Mouse (Mus musculus): ENCODE results near the gene Tmem59l.

The Tmem59l gene

DNA sequence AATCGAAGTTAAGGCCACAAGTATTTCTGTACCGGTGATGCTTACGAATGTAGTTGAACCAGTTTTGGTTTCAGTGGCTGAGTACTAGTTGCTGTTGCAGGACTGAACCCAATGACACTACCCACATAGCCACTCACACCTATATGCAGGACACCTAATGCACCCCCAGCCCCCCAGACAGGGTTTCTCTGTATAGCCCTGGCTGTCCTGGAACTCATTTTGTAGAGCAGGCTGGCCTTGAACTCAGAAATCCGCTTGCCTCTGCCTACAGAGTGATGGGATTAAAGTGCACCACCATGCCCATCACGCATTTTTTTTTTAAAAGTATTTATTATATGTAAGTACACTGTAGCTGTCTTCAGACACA, 19.9 kb upstream of the Tmem59l start:
- DNase-seq (ENCODE audit: low spot score) = no peak

- peak; percentile 95 for DNase-seq (ENCODE audit: low spot score)
Observed at GRCm38 (mm10) chr8:70506328-70507026, 19.3 kb upstream of the Tmem59l start, which contains the start of gene Rex1bd. Rex1bd (minus strand) TSS chr8:70506752.

DNA sequence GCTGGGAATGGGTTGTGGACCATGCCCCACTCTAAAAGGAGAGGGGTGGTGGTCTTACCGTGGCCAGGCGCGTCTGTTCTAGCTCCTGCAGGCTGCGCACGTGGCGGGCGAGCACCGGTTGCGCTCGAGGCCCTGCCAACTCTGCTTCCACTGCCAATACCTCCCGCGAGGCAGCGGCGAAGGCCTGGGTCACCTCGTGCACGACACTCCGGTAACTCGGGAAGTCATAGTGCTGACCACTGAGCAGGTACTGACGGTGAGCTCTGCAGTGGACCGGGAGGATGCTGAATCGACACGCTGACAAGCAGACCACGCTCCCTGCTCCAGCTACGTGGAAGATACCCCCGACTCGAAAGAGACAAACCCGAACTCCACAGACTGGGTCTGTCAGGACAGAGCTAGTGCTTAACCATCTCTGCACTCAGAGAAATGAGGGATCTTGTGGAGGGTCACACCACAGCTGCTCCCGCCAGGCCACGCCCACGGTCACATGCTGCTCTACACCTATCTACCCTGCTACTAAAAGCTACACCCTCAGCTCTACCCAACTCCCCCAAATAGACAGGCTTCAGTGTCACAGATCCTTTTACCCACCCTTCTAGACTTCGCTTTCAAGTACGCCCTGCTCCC, 18.7 kb upstream of the Tmem59l start:
- no peak for DNase-seq (ENCODE audit: low spot score)

DNA sequence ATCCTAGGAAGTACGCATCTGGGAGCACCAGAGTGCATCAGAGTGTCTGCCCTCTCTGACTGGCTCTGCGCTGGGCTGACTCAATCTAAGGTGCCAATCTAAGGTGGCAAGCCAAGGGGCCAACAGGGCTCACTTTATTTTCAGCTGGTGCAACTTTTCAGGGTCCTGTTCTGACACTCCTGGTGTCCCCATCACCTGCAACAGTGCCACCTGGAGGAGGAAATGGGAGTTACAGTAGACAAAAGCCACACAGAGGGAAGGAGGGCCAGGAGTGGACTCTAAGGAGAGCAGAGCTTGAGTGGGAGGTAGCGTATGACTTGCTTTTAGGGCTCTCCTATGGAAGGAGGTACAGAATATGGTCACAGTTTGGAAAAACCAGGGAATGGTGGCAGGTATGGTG, 17.7 kb upstream of the Tmem59l start:
- DNase-seq (ENCODE audit: low spot score) = peak; percentile 88

- DNase-seq (ENCODE audit: low spot score) = peak; percentile 97
Observed at GRCm38 (mm10) chr8:70504291-70504716, 17.1 kb upstream of the Tmem59l start.

DNA sequence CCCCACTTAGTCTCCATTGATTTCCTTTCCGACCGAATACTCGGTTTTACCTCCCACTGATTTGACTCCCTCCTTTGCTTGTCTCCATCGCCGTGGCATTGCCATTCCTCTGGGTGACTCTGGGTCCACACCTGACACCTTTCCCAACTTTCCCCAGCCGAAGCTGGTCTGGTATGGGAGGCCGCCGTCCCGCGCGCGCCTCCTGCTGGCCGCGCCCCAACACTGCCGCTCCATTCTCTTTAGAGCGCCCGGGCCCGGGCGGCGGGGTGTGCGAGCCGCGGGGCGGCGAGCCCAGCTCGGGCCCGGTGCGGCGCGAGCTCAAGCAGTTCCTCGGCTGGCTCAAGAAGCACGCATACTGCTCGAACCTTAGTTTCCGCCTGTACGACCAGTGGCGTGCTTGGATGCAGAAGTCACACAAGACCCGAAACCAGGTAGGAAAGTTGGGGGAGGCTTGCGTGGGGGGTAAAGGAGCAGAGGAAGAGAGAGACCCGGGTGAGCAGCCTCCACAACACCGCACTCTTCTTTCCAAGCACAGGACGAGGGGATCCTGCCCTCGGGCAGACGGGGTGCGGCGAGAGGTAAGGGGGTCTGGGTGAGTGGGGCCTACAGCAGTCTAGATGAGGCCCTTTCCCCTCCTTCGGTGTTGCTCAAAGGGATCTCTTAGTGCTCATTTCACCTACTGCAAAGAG, 16.0 kb upstream of the Tmem59l start:
- DNase-seq (ENCODE audit: low spot score) = peak; percentile 66

DNA sequence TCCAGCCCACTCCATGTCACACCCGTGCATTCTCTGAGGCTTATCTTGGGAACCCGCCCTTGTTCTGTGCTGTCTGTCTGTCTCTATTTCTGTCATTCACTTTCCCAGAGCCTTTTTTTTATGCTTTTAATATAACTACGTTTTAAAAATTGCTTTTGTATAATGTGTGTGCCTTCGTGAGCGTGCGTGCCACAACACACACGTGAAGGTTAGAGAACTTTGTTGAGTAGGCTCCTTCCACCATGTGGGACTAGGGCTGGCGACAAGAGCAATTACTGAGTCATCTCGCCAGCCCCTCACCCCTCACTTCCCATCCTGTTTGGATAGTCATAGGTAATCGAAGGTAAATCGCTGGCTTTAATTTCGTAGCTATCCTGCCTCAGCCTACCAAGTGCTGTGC, 15.4 kb upstream of the Tmem59l start:
- no peak for DNase-seq (ENCODE audit: low spot score)

- no peak for DNase-seq (ENCODE audit: low spot score)
Observed at GRCm38 (mm10) chr8:70501820-70502529, 14.8 kb upstream of the Tmem59l start.

DNA sequence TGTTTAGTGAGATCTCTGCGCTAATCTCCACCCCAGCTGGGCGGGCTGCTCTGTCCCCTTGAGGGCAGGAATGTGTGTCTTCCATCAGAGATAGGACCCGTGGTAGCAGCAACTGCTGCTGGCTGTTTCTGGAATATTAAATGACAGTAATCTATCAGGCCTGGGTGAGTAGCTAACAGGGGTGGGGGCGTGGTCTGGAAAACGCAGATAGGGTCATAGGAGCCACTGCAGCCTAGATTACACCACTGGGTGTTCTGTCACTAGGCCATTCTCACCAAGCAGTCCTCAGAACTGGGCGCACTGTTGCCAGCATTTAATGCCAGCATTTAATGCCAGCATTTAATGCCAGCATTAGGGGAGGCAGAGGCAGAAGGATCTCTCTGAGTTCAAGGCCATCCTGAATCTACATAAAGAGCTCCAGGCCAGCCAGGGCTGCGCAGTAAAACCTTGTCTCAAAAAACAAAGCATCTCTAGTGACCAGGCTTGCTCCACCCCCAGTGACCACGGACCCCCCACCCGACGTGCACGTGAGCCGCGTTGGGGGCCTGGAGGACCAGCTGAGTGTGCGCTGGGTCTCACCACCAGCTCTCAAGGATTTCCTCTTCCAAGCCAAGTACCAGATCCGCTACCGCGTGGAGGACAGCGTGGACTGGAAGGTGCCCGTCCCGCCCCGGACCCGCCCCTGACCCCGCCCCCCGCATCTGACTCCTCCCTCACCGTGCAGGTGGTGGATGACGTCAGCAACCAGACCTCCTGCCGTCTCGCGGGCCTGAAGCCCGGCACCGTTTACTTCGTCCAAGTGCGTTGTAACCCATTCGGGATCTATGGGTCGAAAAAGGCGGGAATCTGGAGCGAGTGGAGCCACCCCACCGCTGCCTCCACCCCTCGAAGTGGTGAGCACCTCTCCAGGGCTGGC, 13.5 kb upstream of the Tmem59l start:
- no peak for DNase-seq (ENCODE audit: low spot score)

- DNase-seq (ENCODE audit: low spot score) = no peak
Observed at GRCm38 (mm10) chr8:70495771-70496062, 8.6 kb upstream of the Tmem59l start.

DNA sequence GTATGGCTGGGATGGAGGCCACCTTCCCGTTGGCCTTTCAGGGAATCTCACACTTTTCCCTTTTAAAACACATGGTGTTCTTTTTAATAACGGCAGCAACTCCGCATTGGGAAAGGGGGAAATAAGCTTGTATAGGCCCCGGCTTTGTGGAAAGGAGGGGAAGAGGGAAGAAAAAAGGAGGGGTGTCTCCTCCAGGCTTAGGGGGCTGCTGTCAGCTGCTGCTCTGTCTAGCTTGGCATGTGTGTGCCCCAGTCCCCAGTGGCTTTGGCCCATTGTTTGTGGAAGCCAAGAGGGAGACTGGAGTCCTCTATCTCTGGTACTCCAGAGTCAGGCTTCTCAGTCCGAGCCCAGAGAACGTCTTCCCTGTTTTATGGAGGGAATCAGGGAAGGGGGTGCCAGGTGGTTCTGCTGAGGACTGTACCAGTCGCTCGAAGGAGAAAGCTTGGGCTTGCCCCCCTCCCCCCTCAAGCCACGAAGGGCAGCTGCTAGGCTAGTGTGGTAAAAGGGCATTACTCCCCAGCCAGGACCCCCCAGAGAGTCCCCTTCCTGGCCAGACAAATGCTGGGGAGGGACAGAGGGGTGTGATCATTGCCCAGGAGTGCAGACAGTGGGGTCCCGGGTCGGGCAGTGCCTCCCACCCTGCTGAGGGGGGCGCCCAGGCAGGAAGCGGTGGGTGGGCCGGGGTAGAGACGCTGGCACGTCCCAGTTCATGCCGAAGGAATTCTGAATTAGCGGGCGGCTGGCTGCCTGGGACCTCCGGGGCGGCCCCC, 8.0 kb upstream of the Tmem59l start:
- no peak for DNase-seq (ENCODE audit: low spot score)

- DNase-seq (ENCODE audit: low spot score) = no peak
Observed at GRCm38 (mm10) chr8:70494416-70494945, 7.3 kb upstream of the Tmem59l start.

DNA sequence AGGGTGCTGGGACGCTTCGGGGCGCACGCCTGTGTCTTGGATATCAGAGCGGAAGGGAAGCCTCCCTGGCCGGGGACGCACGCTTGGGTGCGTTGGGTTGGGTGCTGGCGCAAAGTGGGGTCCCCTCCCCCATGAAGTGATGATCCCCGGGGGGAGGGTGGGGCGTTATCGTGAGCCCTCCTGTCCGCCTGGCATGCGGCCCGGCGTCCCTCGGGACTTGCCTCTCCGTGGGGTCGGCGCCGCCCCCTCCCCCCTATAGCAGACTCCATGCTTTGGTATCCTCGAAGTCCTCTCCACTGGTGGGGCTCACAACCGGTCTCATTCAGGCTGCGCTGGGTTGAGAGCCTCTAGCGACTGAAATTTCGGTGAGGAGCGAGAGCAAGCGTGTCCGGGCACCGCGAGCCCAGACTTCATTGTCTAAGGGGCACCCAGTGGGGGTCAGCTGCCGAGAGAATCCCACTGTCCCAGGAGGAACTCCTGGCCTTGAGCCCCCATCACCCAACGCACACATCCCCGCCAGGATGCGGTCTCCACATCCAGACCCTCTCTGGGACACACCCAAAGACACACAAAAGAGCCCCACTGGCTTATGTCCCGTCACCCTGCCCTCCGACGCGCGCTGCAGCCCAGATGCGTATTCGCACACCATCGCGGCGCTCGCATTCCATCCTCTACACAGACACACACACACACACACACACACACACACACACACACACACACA, 6.7 kb upstream of the Tmem59l start:
- no peak for DNase-seq (ENCODE audit: low spot score)

GRCm38 (mm10) chr8:70492664-70493640, 5.8 kb upstream of the Tmem59l start, which contains the start of gene Crlf1:
Crlf1 (plus strand) TSS chr8:70493158.
- no peak for DNase-seq (ENCODE audit: low spot score)

- DNase-seq (ENCODE audit: low spot score) = peak; percentile 61
Observed at GRCm38 (mm10) chr8:70490880-70491495, 3.8 kb upstream of the Tmem59l start.

- no peak for DNase-seq (ENCODE audit: low spot score)
Observed at GRCm38 (mm10) chr8:70490061-70490879, 3.1 kb upstream of the Tmem59l start.

DNA sequence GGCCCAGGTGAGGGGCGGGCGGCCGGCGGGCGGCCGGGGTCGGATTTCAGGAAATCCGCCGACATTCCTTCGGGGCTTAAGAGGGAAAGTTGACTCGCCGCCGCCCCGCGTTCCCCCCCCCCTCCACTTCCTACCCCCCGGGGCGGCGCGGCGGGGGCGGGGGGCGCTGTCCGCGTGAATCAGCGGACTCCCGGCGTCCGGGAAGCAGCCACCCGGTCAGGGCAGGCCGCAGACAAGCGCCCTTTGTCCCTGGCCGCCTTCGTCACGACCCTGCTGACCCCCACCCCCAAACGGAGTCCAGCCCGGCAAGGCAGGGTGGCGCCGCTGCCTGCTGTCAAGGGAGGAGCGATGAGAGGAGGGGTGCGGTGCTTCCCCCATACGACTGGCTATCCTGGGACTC, 2.4 kb upstream of the Tmem59l start:
- no peak for DNase-seq (ENCODE audit: low spot score)
